Mouse (Mus musculus) mouse embryonic stem cell (cell line): ENCODE results near the gene Arap1.

Source experiments
- in situ Hi-C, 2 experiments: fragments of 300-500 bp; cut with MboI; formaldehyde crosslinking; loops; 1 replicate in 1 of 2; 3 replicates in 1 of 2; pipeline ENCODE4 v1.14.3; 2019 to 2020; ENCODE audit warnings: low sequenced_read_pairs in 2 of 2, low pct_unique_long_range_greater_than_20kb in 1 of 2, mixed read lengths in 1 of 2; ENCODE audit not compliant: unreplicated experiment in 1 of 2

Arap1 gene

GRCm38 (mm10) chr7:101354423-101354822 lies 6.6 kb downstream of the Arap1 start:
- in situ Hi-C loops, result no loop called here

- in situ Hi-C loops, result no loop called here
Observed at GRCm38 (mm10) chr7:101355551-101356100, 7.8 kb downstream of the Arap1 start.

DNA sequence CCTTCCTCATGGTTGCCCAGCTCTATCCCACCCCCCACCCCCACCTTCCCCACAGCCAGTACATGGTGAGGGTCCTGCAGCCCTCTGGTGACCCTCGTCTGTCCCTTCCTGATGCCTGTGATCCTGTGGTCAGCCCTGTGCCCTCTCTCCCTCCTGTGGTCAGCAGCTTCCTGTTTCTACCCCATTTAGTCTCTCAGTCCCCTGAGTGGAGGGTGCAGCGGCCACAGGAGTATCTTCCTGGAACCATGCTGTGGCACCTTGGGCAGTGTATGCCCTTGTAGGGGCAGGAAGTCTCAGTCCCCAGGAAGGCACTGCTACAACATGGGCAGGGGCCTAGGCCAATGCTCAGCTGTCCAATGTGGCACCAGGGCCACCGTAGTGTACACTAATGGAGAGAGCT lies 9.0 kb downstream of the Arap1 start:
- in situ Hi-C loops, result no loop called here

GRCm38 (mm10) chr7:101360406-101360805 lies 12.5 kb downstream of the Arap1 start:
- in situ Hi-C loops, result no loop called here

DNA sequence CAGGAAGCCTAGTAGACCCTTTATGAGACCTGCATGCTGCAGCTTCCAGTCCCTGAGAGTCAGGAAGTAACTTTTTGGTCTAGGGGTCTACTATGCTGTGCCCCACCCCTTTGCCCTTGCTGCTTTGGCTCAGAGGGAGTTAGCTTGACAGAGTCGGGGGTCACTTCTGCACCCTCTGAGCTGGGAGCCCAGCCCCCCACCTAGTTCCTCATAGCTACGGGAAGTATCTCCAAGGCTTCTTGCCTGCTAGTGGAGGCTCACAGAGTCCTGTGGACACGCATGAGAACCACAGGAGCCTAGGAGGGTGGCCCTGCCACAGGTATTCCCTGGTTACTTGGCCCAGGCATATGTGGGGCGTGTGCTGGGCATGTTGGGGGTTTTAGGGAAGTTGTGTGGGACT lies 13.2 kb downstream of the Arap1 start:
- in situ Hi-C loops, result no loop called here

DNA sequence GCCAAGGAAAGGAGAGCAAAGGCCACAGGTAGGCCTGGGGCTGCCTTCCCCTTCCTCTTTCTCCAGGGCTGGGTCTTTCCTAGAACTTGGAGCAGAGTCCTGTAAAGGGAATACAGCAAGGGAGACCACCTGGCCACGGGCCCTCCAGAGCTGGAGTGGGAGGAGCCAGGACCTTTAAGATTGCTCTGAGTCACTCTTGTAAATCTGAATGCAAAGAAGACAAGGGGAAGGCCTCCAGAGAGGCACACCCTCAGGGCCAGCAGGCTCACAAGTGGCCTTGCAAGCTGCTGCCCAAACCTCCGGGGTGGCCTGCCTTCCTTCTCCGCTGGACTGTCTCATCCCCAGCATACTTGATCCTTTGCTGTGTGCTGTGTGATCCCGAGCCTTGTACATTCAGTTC lies 13.9 kb downstream of the Arap1 start:
- in situ Hi-C loops, result no loop called here

DNA sequence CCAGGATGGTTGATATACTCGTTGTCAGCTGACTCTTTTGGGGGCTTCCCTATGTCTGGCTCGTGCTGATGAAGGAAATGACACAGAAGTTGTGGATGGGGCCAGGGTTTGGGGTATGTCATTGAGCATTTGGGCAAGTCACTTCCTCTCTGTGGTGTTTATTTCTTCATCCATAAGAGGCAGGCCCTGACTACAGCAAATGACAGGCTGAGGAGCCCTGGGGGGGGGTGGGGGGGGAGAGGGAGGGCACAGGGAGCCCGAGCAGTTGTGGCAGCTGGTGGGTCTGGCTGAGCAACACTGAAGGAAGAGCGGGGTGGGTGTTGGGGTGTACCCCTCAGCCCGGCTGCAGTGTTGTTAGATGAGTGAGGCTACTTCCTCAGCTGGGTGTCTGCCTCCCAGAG lies 14.9 kb downstream of the Arap1 start:
- in situ Hi-C loops, result no loop called here

GRCm38 (mm10) chr7:101363914-101364313 lies 16.0 kb downstream of the Arap1 start:
- in situ Hi-C loops, result no loop called here

- in situ Hi-C loops, result no loop called here
Observed at GRCm38 (mm10) chr7:101367901-101368852, 20.3 kb downstream of the Arap1 start.

- in situ Hi-C loops, result no loop called here
Observed at GRCm38 (mm10) chr7:101369666-101370065, 21.8 kb downstream of the Arap1 start.

GRCm38 (mm10) chr7:101373082-101373481 lies 25.2 kb downstream of the Arap1 start:
- in situ Hi-C loops, result no loop called here

- in situ Hi-C loops, result no loop called here
Observed at GRCm38 (mm10) chr7:101374155-101374554, 26.3 kb downstream of the Arap1 start.

DNA sequence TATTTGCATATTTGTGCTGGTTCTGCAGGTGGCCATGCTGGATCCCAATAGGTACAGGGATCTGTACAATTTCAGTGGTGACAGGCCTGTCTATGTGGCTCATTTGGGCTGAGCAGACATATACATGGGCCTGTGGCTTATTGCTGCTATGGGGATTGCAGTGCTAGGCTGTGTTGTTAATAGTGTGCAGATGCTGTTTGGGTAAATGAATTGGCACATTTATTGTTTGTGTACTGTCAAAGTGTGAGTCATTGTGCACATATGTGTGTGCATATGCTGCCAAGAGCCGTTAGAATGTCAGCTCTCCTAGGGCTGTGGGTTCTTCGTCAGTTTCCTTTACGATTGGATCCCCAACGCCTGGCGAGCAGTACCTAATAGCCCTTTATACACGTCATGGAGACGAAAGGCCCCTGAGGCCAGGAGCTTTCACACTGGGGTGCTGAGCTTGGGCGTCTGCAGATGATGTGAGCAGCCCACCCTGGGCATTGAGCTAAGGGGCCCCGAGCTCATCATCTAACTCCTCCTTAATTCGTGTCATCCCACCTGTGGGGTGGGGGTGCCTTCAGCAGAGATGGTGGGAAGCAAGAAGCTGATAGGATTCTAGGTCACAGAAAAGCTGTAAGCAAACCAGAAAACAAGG lies 29.0 kb downstream of the Arap1 start:
- in situ Hi-C loops, result no loop called here

- in situ Hi-C loops, result no loop called here
Observed at GRCm38 (mm10) chr7:101377741-101378262, 29.9 kb downstream of the Arap1 start.

DNA sequence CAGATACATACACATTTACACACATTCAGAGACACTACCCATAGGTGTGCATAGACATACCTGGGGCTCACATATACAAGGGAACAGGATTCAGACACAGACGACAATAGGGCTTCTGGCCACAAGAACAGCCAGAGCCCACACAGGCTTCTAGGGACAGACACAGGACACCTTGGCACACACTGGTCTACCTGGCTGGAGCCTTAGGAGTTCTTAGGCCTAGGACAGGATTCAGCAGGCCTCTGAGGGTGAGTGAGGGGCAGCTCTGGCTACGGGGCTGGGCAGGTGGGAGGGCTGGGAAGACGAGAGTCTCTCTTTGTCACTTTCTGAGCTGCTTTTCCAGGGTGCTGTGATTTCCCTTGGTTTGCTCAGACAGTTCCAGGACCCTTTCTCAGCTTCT lies 30.4 kb downstream of the Arap1 start:
- in situ Hi-C loops, result no loop called here

DNA sequence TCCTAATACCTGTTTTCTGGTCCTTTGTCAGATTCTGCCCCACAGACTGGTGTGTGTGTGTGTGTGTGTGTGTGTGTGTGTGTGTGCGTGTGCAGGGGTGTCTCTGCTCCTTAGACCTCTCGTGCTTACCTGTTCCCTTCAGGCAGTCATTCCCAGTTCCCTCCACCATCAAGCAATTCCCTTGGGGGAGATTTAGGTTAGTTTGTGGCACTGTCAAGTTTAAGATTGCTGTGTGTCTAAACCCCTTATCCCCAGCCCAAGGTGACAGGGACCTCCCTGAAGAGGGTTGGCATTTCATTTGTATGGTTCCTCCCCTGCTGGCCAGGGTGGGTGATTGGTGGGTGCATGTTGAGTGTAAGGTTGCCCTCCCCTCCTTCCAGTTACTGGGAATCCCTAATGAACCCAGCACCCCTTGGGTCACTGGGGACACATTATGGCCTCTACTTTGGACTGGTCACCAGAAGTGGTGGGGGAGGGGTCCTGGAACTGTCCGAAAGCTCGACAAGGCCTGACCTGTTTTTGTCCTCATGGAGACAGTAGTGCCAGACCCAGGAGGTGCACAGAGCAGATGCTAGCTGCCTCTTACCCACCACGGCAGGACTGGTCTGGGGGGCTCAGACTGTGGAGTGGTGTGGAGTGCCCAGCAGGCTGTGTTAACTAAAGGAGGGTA lies 31.1 kb downstream of the Arap1 start:
- in situ Hi-C loops, result no loop called here

DNA sequence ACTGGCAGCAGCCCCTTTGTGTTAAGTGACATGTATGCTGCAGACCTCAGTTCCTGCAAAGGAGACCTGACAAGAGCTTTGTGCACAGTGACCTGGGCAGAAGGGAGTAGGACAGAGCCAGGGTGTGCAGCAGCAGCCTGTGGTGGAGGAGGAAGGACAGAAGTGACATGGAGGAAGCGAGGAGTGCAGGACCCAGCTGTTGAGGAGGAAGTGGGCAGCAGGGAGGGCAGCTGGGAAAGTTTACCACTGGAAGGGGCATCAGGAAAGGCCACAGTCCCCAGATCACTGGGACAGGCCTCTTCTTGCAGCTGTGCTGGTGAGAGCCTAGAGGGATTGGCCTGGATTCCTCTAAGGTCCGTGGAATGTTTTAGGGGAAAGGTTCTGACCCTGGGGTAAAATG lies 31.9 kb downstream of the Arap1 start:
- in situ Hi-C loops, result no loop called here

GRCm38 (mm10) chr7:101381512-101381911 lies 33.6 kb downstream of the Arap1 start:
- in situ Hi-C loops, result no loop called here

DNA sequence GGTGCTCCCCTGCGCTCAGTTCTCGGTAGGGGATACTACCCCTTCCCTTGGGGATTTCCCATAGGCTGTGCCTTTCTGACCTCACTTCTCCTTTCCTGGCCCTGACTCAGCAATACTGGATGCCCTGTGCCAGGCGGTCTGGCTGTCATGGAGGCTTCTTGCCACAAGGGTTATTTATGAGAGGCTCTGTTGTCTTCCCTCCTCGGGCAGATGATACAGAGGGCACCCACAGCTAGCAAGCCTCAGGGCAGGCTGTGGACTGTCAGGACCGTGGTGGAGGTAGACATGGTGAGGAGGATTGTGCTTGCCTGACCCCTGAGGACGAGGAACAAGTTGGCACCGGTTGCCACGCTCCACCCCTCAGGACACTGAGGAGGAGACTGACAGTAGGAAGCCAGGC lies 34.5 kb downstream of the Arap1 start:
- in situ Hi-C loops, result no loop called here
